13 mouse cellular contexts compared by ENCODE assay signal in the genomic region with DNA sequence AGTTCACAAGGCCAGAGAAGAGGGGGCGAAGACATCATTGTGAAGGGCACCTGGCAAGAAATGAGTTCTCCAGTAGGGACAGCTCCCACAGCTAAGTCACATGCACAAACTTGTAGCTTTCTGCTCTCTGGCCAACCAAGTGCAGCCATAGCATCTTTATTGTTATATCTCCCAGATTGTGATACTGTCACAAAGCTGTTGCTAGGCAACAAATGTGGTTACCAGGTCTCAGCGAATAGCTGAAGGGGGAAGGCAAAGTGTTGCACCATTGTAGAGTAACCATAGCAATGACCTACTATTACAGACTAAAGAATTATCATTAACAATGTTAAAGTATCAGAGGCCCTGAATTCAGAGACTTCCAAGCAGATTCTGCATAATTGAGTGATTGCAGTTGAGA. TPM values are rescaled to one million over a fixed set of nuclear protein-coding genes. Genes with fewer than 3 reads are reported as not detected.
DNase-seq lines count a peak whose midpoint lies in the region; ATAC-seq and TF ChIP-seq lines count a peak whose summit lies in the region.
"Had no signal": no experiment of that assay in that cellular context is flagged by ENCODE, and none has a peak within 500 bp of the region (broad histone marks: within the 10 kb centered on the region; RNA-seq: fewer than 3 reads in every experiment).

No protein-coding gene starts in this region.

- no peak overlapping the region for H3K4me2 ChIP-seq in forebrain, embryonic 12.5 days
- no peak overlapping the region for H3K4me2 ChIP-seq in neural tube, embryonic 15.5 days
- H3K4me2 ChIP-seq in heart, embryonic 11.5 days, result no peak overlapping the region

- DNase-seq in layer of hippocampus, adult 2 months (ENCODE audit: low spot score in 2 of 2), result peak in 1 of 2 experiments; percentile 56
- no peak for DNase-seq in layer of hippocampus, postnatal 36 days
- no peak for DNase-seq in ovary, postnatal 36 days (ENCODE audit: low spot score)
- no peak for DNase-seq in urinary bladder, postnatal 10 days (ENCODE audit: low spot score)
- DNase-seq: cerebellum, adult 11-12 months; heart, postnatal 10 days; kidney, postnatal 4 days; lung, postnatal 36 days had no signal

- H3K27me3 ChIP-seq in forebrain, embryonic 12.5 days, result peaks cover 16% of the 10 kb centered on the region
- peaks cover 9% of the 10 kb centered on the region; the same call in 1 of the 2 replicates for H3K27me3 ChIP-seq in neural tube, embryonic 15.5 days (replicated peaks)
- peaks cover 17% of the 10 kb centered on the region; the same call in 1 of the 2 replicates for H3K27me3 ChIP-seq in heart, embryonic 11.5 days (ENCODE audit: control insufficient read depth, insufficient read depth, low read length)
- H3K27me3 ChIP-seq: CH12.LX had no signal

- no peak overlapping the region for H3K9ac ChIP-seq in forebrain, embryonic 12.5 days
- no peak overlapping the region for H3K9ac ChIP-seq in neural tube, embryonic 15.5 days (replicated peaks)
- no peak overlapping the region for H3K9ac ChIP-seq in heart, embryonic 11.5 days (ENCODE audit: low read depth, low read length)

- 0 out of 2 replicates have a peak, but pooled peaks have one; percentile 6 for TF ChIP-seq CTCF in layer of hippocampus, adult 2 months (conservative IDR thresholded peaks at IDR 0.05)

- no peak overlapping the region; the same call in 1 of the 2 replicates for H3K4me3 ChIP-seq in layer of hippocampus, adult 2 months
- H3K4me3 ChIP-seq in forebrain, embryonic 12.5 days (replicated peaks), result no peak overlapping the region
- no peak overlapping the region for H3K4me3 ChIP-seq in neural tube, embryonic 15.5 days (replicated peaks)
- no peak overlapping the region for H3K4me3 ChIP-seq in heart, embryonic 11.5 days (ENCODE audit: low read depth, low read length)

- H3K4me1 ChIP-seq in forebrain, embryonic 12.5 days, result peaks cover 23% of the 10 kb centered on the region
- H3K4me1 ChIP-seq in neural tube, embryonic 15.5 days, result peaks cover 13% of the 10 kb centered on the region
- H3K4me1 ChIP-seq in heart, embryonic 11.5 days (ENCODE audit: control insufficient read depth, insufficient read depth, low read length), result 0 out of 2 replicates have a peak, but pooled peaks cover 2% of the 10 kb centered on the region

- no peaks in the 10 kb centered on the region for H3K9me3 ChIP-seq in forebrain, embryonic 12.5 days
- H3K9me3 ChIP-seq in neural tube, embryonic 15.5 days (replicated peaks), result no peaks in the 10 kb centered on the region
- H3K9me3 ChIP-seq in heart, embryonic 11.5 days (replicated peaks; ENCODE audit: control insufficient read depth, low read length), result no peaks in the 10 kb centered on the region

- 42% methylated on average over 2 of the region's 2 CpGs for WGBS in forebrain, embryonic 12.5 days
- WGBS in neural tube, embryonic 15.5 days, result 6% methylated on average over 2 of the region's 2 CpGs
- 53% methylated on average over 2 of the region's 2 CpGs for WGBS in heart, embryonic 11.5 days (ENCODE audit: insufficient replicate concordance)

- peak overlapping the region; percentile 97 for H3K27ac ChIP-seq in layer of hippocampus, adult 2 months
- H3K27ac ChIP-seq in forebrain, embryonic 12.5 days, result peak overlapping the region; percentile 64
- H3K27ac ChIP-seq in neural tube, embryonic 15.5 days (replicated peaks), result no peak overlapping the region
- H3K27ac ChIP-seq in heart, embryonic 11.5 days (ENCODE audit: low read depth, low read length), result no peak overlapping the region

- no peaks in the 10 kb centered on the region for H3K36me3 ChIP-seq in forebrain, embryonic 12.5 days (replicated peaks)
- no peaks in the 10 kb centered on the region for H3K36me3 ChIP-seq in neural tube, embryonic 15.5 days
- H3K36me3 ChIP-seq in heart, embryonic 11.5 days (ENCODE audit: control insufficient read depth, insufficient read depth, low read length), result no peaks in the 10 kb centered on the region

- peak; percentile 65 for ATAC-seq in forebrain, embryonic 12.5 days (ENCODE audit: low FRiP score)
- peak; percentile 25 for ATAC-seq in inflammation-experienced regulatory T-cells, adult 6 months
- peak; percentile 67 for ATAC-seq in neural tube, embryonic 15.5 days (ENCODE audit: low FRiP score)
- no peak for ATAC-seq in heart, embryonic 11.5 days (replicated peaks; ENCODE audit: insufficient number of reproducible peaks, low FRiP score, low TSS enrichment)

RNA-seq across cellular contexts. Expression of gene Nr2f1, which starts 37.4 kb away (rescaled TPM):
- 10 to 100 TPM; 89.4 to 98.1 TPM for total RNA-seq in layer of hippocampus, adult 2 months (2021)
- 100 to 1,000 TPM in 1 of 2 experiments, 10 to 100 TPM in 1; 87.3 to 108 TPM for total RNA-seq in layer of hippocampus, postnatal 36 days (2021)
- polyA plus RNA-seq in forebrain, embryonic 12.5 days (2016; fragmentation: Nextera tagmentation; extraction: Ambion mirVana), result 86.3 and 113 TPM in 2 replicates
- polyA plus RNA-seq in inflammation-experienced regulatory T-cells, adult 6 months (2017; shearing (Covaris generic)), result not detected
- 30.3 and 37.8 TPM in 2 replicates for polyA plus RNA-seq in neural tube, embryonic 15.5 days (2015; fragmentation: Nextera tagmentation; extraction: Ambion mirVana)
- 10.2 and 10.9 TPM in 2 replicates for polyA plus RNA-seq in heart, embryonic 11.5 days (2014; fragmentation: Nextera tagmentation; extraction: Ambion mirVana)
- total RNA-seq: CH12.LX had no signal

Comparison
In these comparisons a context has a peak if more than half of its experiments do, and no peak if none do; other contexts are left out.
1. H3K27ac ChIP-seq: peak in layer of hippocampus, adult 2 months (single experiment) and forebrain, embryonic 12.5 days (single experiment); none in neural tube, embryonic 15.5 days (single experiment) and heart, embryonic 11.5 days (single experiment).